In genomic region chr13:37597575-37597974, GRCm38 (mm10) we compare ENCODE assay signal across 19 mouse cellular contexts.
DNase-seq lines count a peak whose midpoint lies in the region; ATAC-seq lines count a peak whose summit lies in the region.
"Had no signal": no experiment of that assay in that cellular context is flagged by ENCODE, and none has a peak within 500 bp of the region (broad histone marks: within the 10 kb centered on the region; RNA-seq: fewer than 3 reads in every experiment).

No protein-coding gene starts in this region.

- no peak overlapping the region for H3K9ac ChIP-seq in lung, embryonic 16.5 days (ENCODE audit: low read length)
- H3K9ac ChIP-seq in liver, embryonic 16.5 days (ENCODE audit: low read depth, low read length): no peak overlapping the region
- H3K9ac ChIP-seq: embryonic facial prominence, embryonic 15.5 days; forebrain, embryonic 15.5 days; limb, embryonic 13.5 days; neural tube, embryonic 12.5 days had no signal

- H3K27ac ChIP-seq in lung, embryonic 16.5 days (ENCODE audit: low read length): no peak overlapping the region
- peak overlapping the region; percentile 53 for H3K27ac ChIP-seq in liver, embryonic 16.5 days (ENCODE audit: low read length)
- H3K27ac ChIP-seq: embryonic facial prominence, embryonic 15.5 days; forebrain, embryonic 15.5 days; hindbrain, embryonic 10.5 days; limb, embryonic 13.5 days; neural tube, embryonic 12.5 days had no signal

- no peaks in the 10 kb centered on the region for H3K9me3 ChIP-seq in lung, embryonic 16.5 days (ENCODE audit: control insufficient read depth, low read length)
- H3K9me3 ChIP-seq in liver, embryonic 16.5 days (replicated peaks; ENCODE audit: control insufficient read depth, low read length): no peaks in the 10 kb centered on the region
- H3K9me3 ChIP-seq: embryonic facial prominence, embryonic 15.5 days; forebrain, embryonic 15.5 days; hindbrain, embryonic 10.5 days; limb, embryonic 13.5 days; neural tube, embryonic 12.5 days had no signal

- H3K27me3 ChIP-seq in lung, embryonic 16.5 days (ENCODE audit: control insufficient read depth, insufficient read depth, low read depth, low read length): no peaks in the 10 kb centered on the region
- no peaks in the 10 kb centered on the region for H3K27me3 ChIP-seq in liver, embryonic 16.5 days (ENCODE audit: control insufficient read depth, insufficient read depth, low read depth, low read length)
- H3K27me3 ChIP-seq: CH12.LX; embryonic facial prominence, embryonic 15.5 days; forebrain, embryonic 15.5 days; limb, embryonic 13.5 days; neural tube, embryonic 12.5 days had no signal

- no peak overlapping the region for H3K4me3 ChIP-seq in lung, embryonic 16.5 days (ENCODE audit: low read length)
- H3K4me3 ChIP-seq in liver, embryonic 16.5 days (ENCODE audit: low read depth, low read length): no peak overlapping the region
- H3K4me3 ChIP-seq: embryonic facial prominence, embryonic 15.5 days; forebrain, embryonic 15.5 days; hindbrain, embryonic 10.5 days; limb, embryonic 13.5 days; neural tube, embryonic 12.5 days had no signal

- H3K4me1 ChIP-seq in lung, embryonic 16.5 days (replicated peaks; ENCODE audit: control insufficient read depth, insufficient read depth, low read length): peaks cover 7% of the 10 kb centered on the region
- H3K4me1 ChIP-seq in liver, embryonic 16.5 days (ENCODE audit: control insufficient read depth, low read depth, low read length): peaks cover 6% of the 10 kb centered on the region
- H3K4me1 ChIP-seq: embryonic facial prominence, embryonic 15.5 days; hindbrain, embryonic 10.5 days; limb, embryonic 13.5 days; neural tube, embryonic 12.5 days had no signal

- no peak overlapping the region for H3K4me2 ChIP-seq in lung, embryonic 16.5 days (ENCODE audit: low read depth, low read length)
- no peak overlapping the region for H3K4me2 ChIP-seq in liver, embryonic 16.5 days (ENCODE audit: low read depth, low read length)
- H3K4me2 ChIP-seq: embryonic facial prominence, embryonic 15.5 days; forebrain, embryonic 15.5 days; heart, embryonic 11.5 days; limb, embryonic 13.5 days; neural tube, embryonic 12.5 days had no signal

- no peak for DNase-seq in lung, postnatal 25 days (ENCODE audit: low spot score)
- peak; percentile 92 for DNase-seq in kidney, adult 9 months
- DNase-seq in thymus, postnatal 4 days: peak; percentile 53
- DNase-seq in adrenal gland, postnatal 14 days: no peak
- DNase-seq: cerebellum, adult 18-20 months; gastrocnemius, postnatal 14 days; lung, postnatal 4 days; midbrain, embryonic 14.5 days had no signal

- no peaks in the 10 kb centered on the region for H3K36me3 ChIP-seq in lung, embryonic 16.5 days (ENCODE audit: control insufficient read depth, insufficient read depth, low read length)
- no peaks in the 10 kb centered on the region for H3K36me3 ChIP-seq in liver, embryonic 16.5 days (ENCODE audit: control insufficient read depth, insufficient read depth)
- H3K36me3 ChIP-seq: embryonic facial prominence, embryonic 15.5 days; forebrain, embryonic 15.5 days; hindbrain, embryonic 10.5 days; limb, embryonic 13.5 days; neural tube, embryonic 12.5 days had no signal

- WGBS in lung, embryonic 16.5 days: 45% methylated on average over 8 of the region's 8 CpGs
- 37% methylated on average over 8 of the region's 8 CpGs for WGBS in liver, embryonic 16.5 days (ENCODE audit: insufficient replicate concordance)

- peak; percentile 12; the same call in 1 of the 2 replicates for ATAC-seq in lung, embryonic 16.5 days (ENCODE audit: low read depth)
- peak; percentile 69 for ATAC-seq in liver, embryonic 16.5 days (ENCODE audit: low read depth)
- no peak for ATAC-seq in inflammation-experienced regulatory T-cells, adult 6 months
- ATAC-seq in erythroblast, adult 5-6 weeks (replicated peaks; ENCODE audit: low FRiP score, poor library complexity, severe bottlenecking): no peak
- ATAC-seq: forebrain, embryonic 15.5 days had no signal

Comparison
In these comparisons a context has a peak if more than half of its experiments do, and no peak if none do; other contexts are left out.
1. ATAC-seq: peak in lung, embryonic 16.5 days (single experiment) and liver, embryonic 16.5 days (single experiment); none in inflammation-experienced regulatory T-cells, adult 6 months (single experiment) and erythroblast, adult 5-6 weeks (single experiment).
2. DNase-seq: peak in kidney, adult 9 months (single experiment) and thymus, postnatal 4 days (single experiment); none in lung, postnatal 25 days (single experiment) and adrenal gland, postnatal 14 days (single experiment).